Comparison of ENCODE assay signal across 8 mouse cellular contexts in the genomic region with DNA sequence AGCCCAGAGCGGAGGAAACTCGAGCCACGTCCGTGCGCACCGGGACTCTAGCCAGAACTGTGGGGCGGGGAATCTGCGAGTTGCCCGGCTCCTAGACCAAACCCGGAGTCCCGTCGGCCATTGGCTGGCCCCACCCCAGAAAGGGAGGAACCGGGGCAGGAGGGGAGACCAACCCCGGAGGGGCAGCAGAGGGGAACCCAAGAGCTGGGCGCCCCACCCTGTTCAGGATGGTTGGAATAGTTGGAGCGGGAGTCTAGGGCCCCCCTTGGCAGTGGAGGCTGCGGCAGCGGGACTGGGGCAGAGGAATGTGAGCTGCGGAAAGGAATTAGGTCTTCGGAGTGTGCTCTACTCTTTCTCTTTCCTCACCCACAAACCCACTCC. TPM values are rescaled to one million over a fixed set of nuclear protein-coding genes. Genes with fewer than 3 reads are reported as not detected.
DNase-seq lines count a peak whose midpoint lies in the region; ATAC-seq and TF ChIP-seq lines count a peak whose summit lies in the region.

Gene Cavin1, minus strand, starts transcription at position 331 of the 381 bp plus-strand sequence.

- H3K4me2 ChIP-seq in heart, embryonic 14.5 days (ENCODE audit: low read length) = peak within 1 kb of the TSS; percentile 71
- H3K4me2 ChIP-seq in liver, embryonic 15.5 days = peak within 1 kb of the TSS; percentile 83
- H3K4me2 ChIP-seq in neural tube, embryonic 14.5 days (ENCODE audit: low read depth, low read length) = peak within 1 kb of the TSS; percentile 46

- peaks cover 33 to 45% of the 10 kb centered on the region in 2 experiments for H3K4me1 ChIP-seq in heart, embryonic 14.5 days (ENCODE audit: control insufficient read depth in 2 of 2, insufficient read depth in 2 of 2, low read length in 2 of 2)
- peaks cover 51% of the 10 kb centered on the region for H3K4me1 ChIP-seq in liver, embryonic 15.5 days (replicated peaks)
- no peaks in the 10 kb centered on the region for H3K4me1 ChIP-seq in neural tube, embryonic 14.5 days (ENCODE audit: control insufficient read depth, insufficient read depth, low read length)

- peaks cover 31% of the 10 kb centered on the region for H3K36me3 ChIP-seq in C2C12 (ENCODE audit: control insufficient read depth, insufficient read depth)
- peaks cover 13% of the 10 kb centered on the region for H3K36me3 ChIP-seq in heart, embryonic 14.5 days (ENCODE audit: control insufficient read depth, insufficient read depth, low read length)
- H3K36me3 ChIP-seq in liver, embryonic 15.5 days (replicated peaks) = no peaks in the 10 kb centered on the region
- no peaks in the 10 kb centered on the region for H3K36me3 ChIP-seq in neural tube, embryonic 14.5 days (ENCODE audit: control insufficient read depth, insufficient read depth, low read length)

- under 1% methylated on average over 20 of the region's 20 CpGs for WGBS in heart, embryonic 14.5 days
- WGBS in liver, embryonic 15.5 days (ENCODE audit: insufficient replicate concordance) = 4% methylated on average over 20 of the region's 20 CpGs
- WGBS in neural tube, embryonic 14.5 days = 1% methylated on average over 20 of the region's 20 CpGs

- H3K9me3 ChIP-seq in heart, embryonic 14.5 days (ENCODE audit: control insufficient read depth, low read length) = no peaks in the 10 kb centered on the region
- no peaks in the 10 kb centered on the region for H3K9me3 ChIP-seq in liver, embryonic 15.5 days (replicated peaks)
- no peaks in the 10 kb centered on the region for H3K9me3 ChIP-seq in neural tube, embryonic 14.5 days (ENCODE audit: control insufficient read depth, low read length)

- no peaks in the 10 kb centered on the region for H3K27me3 ChIP-seq in C2C12 (ENCODE audit: control insufficient read depth, insufficient read depth, insufficient read length)
- no peaks in the 10 kb centered on the region for H3K27me3 ChIP-seq in heart, embryonic 14.5 days (ENCODE audit: control insufficient read depth, insufficient read depth, low read length)
- peaks cover 76% of the 10 kb centered on the region for H3K27me3 ChIP-seq in liver, embryonic 15.5 days
- peaks cover 45% of the 10 kb centered on the region for H3K27me3 ChIP-seq in neural tube, embryonic 14.5 days (ENCODE audit: control insufficient read depth, insufficient read depth, low read length)

- peaks cover 66% of the 10 kb centered on the region for H3K79me2 ChIP-seq in C2C12 (ENCODE audit: control insufficient read depth, insufficient read depth)

- peak; percentile 99 for DNase-seq in adrenal gland, postnatal 36 days
- DNase-seq in fibroblast of lung, adult 2 months (ENCODE audit: low read depth) = peak; percentile 89
- peak; percentile 98 for DNase-seq in kidney, postnatal 10 days
- peak; percentile 99 for DNase-seq in urinary bladder, adult 2 months (ENCODE audit: low spot score)

- H3K79me3 ChIP-seq in C2C12 (ENCODE audit: low read depth) = peaks cover 47% of the 10 kb centered on the region

- peak within 1 kb of the TSS; percentile 98 for H3K27ac ChIP-seq in heart, embryonic 14.5 days (replicated peaks in 1 of 2; ENCODE audit: control insufficient read depth in 1 of 2, insufficient read depth in 1 of 2, low read depth in 2 of 2, low read length in 2 of 2)
- peak within 1 kb of the TSS; percentile 29 for H3K27ac ChIP-seq in liver, embryonic 15.5 days (replicated peaks)
- peak within 1 kb of the TSS; percentile 28; the same call in 1 of the 2 replicates for H3K27ac ChIP-seq in neural tube, embryonic 14.5 days (ENCODE audit: low read depth, low read length)

- peak; percentile 91 for ATAC-seq in heart, embryonic 14.5 days (ENCODE audit: insufficient number of reproducible peaks, insufficient read depth, low FRiP score, low read depth)
- ATAC-seq in liver, embryonic 15.5 days (ENCODE audit: insufficient read depth) = peak; percentile 66
- ATAC-seq in neural tube, embryonic 14.5 days (ENCODE audit: low read depth) = peak; percentile 49; the same call in 1 of the 2 replicates

- H3K9ac ChIP-seq in heart, embryonic 14.5 days (ENCODE audit: low read length) = peak within 1 kb of the TSS; percentile 98
- peak within 1 kb of the TSS; percentile 50 for H3K9ac ChIP-seq in liver, embryonic 15.5 days
- H3K9ac ChIP-seq in neural tube, embryonic 14.5 days (replicated peaks; ENCODE audit: low read depth, low read length) = 0 out of 2 replicates have a peak within 1 kb of the TSS, but pooled peaks have one; percentile 28

- peak within 1 kb of the TSS; percentile 96 for H3K4me3 ChIP-seq in C2C12 (ENCODE audit: insufficient read depth, poor library complexity, severe bottlenecking)
- H3K4me3 ChIP-seq in heart, embryonic 14.5 days (ENCODE audit: control insufficient read depth in 1 of 2, insufficient read depth in 1 of 2, low read depth in 1 of 2, low read length in 2 of 2) = peak within 1 kb of the TSS; percentile 77 to 93
- H3K4me3 ChIP-seq in liver, embryonic 15.5 days (replicated peaks) = peak within 1 kb of the TSS; percentile 60
- H3K4me3 ChIP-seq in neural tube, embryonic 14.5 days (ENCODE audit: low read depth, low read length) = peak within 1 kb of the TSS; percentile 32

- no peak for TF ChIP-seq CTCF in C2C12 (IDR thresholded peaks at IDR 0.05; ENCODE audit: control insufficient read depth, insufficient read depth, insufficient read length)

- peak within 1 kb of the TSS; percentile 96 for H3ac ChIP-seq in C2C12 (ENCODE audit: control insufficient read depth, insufficient read length, low read depth)

TF ChIP-seq in C2C12, 6 proteins besides CTCF, POLR2A, EP300 and RAD21:
- TF ChIP-seq MYOD1 (IDR thresholded peaks at IDR 0.05; ENCODE audit: control insufficient read depth, insufficient read length, low read depth) (no peak), FOSL1 (IDR thresholded peaks at IDR 0.05; ENCODE audit: insufficient read depth, low read length, poor library complexity, severe bottlenecking) (no peak), CEBPB (IDR thresholded peaks at IDR 0.05; ENCODE audit: low read depth) (no peak), MYOG (IDR thresholded peaks at IDR 0.05; ENCODE audit: control insufficient read depth, extremely low read depth, insufficient read length) (no peak), USF1 (IDR thresholded peaks at IDR 0.05; ENCODE audit: low read depth) (no peak), MAX (IDR thresholded peaks at IDR 0.05) (no peak)

RNA-seq across cellular contexts. Expression of gene Cavin1, which starts in this region (rescaled TPM):
- 418 TPM for polyA plus RNA-seq in C2C12 (2012; fragmentation: generic; extraction: Trizol)
- 100 to 1,000 TPM; 307 to 340 TPM for total RNA-seq in adrenal gland, postnatal 36 days (2021)
- 200 and 204 TPM in 2 replicates for polyA plus RNA-seq in heart, embryonic 14.5 days (2014; fragmentation: Nextera tagmentation; extraction: Ambion mirVana)
- 26.9 and 28.1 TPM in 2 replicates for polyA plus RNA-seq in liver, embryonic 15.5 days (2015; fragmentation: Nextera tagmentation; extraction: Ambion mirVana)
- polyA plus RNA-seq in neural tube, embryonic 14.5 days (2014; fragmentation: Nextera tagmentation; extraction: Ambion mirVana) = 5.3 and 20.4 TPM in 2 replicates
- polyA plus RNA-seq in urinary bladder, adult 2 months (2012; rRNA removed) = 284 and 420 TPM in 2 replicates

Comparison
In these comparisons a context has a peak if more than half of its experiments do, and no peak if none do; other contexts are left out.
1. Peak in every context shown above with its lines: DNase-seq, ATAC-seq, H3K4me3 ChIP-seq and H3K27ac ChIP-seq.
2. H3K4me3 ChIP-seq: peak in every context shown above with its lines; median percentile 96 in C2C12; 85 in heart, embryonic 14.5 days; 60 in liver, embryonic 15.5 days; 32 in neural tube, embryonic 14.5 days.
3. H3K27ac ChIP-seq: peak in every context shown above with its lines; median percentile 98 in heart, embryonic 14.5 days; 29 in liver, embryonic 15.5 days; 28 in neural tube, embryonic 14.5 days.
4. H3K9ac ChIP-seq: peak in every context shown above with its lines; median percentile 98 in heart, embryonic 14.5 days; 50 in liver, embryonic 15.5 days; 28 in neural tube, embryonic 14.5 days.